8 mouse cellular contexts compared by ENCODE assay signal in genomic region chr5:44593522-44594218, GRCm38 (mm10).
DNase-seq lines count a peak whose midpoint lies in the region; ATAC-seq and TF ChIP-seq lines count a peak whose summit lies in the region.

No protein-coding gene starts in this region.

- no peaks in the 10 kb centered on the region for H3K27me3 ChIP-seq in midbrain, embryonic 13.5 days
- no peaks in the 10 kb centered on the region for H3K27me3 ChIP-seq in midbrain, embryonic 10.5 days (ENCODE audit: low read depth, poor library complexity, severe bottlenecking)
- no peaks in the 10 kb centered on the region for H3K27me3 ChIP-seq in kidney, postnatal 0 days (ENCODE audit: insufficient read depth, low read length)
- H3K27me3 ChIP-seq in limb, embryonic 15.5 days, result no peaks in the 10 kb centered on the region

- H3K9ac ChIP-seq in midbrain, embryonic 13.5 days (replicated peaks), result no peak overlapping the region
- H3K9ac ChIP-seq in kidney, postnatal 0 days (ENCODE audit: low read depth, low read length), result 0 out of 2 replicates have a peak overlapping the region, but pooled peaks have one; percentile 13
- no peak overlapping the region for H3K9ac ChIP-seq in limb, embryonic 15.5 days

- H3K9me3 ChIP-seq in midbrain, embryonic 13.5 days, result no peaks in the 10 kb centered on the region
- H3K9me3 ChIP-seq in midbrain, embryonic 10.5 days (replicated peaks), result no peaks in the 10 kb centered on the region
- H3K9me3 ChIP-seq in kidney, postnatal 0 days (replicated peaks; ENCODE audit: low read length), result no peaks in the 10 kb centered on the region
- no peaks in the 10 kb centered on the region for H3K9me3 ChIP-seq in limb, embryonic 15.5 days

- H3K27ac ChIP-seq in midbrain, embryonic 13.5 days, result peak overlapping the region; percentile 27
- no peak overlapping the region for H3K27ac ChIP-seq in midbrain, embryonic 10.5 days (replicated peaks)
- peak overlapping the region; percentile 73 for H3K27ac ChIP-seq in kidney, postnatal 0 days
- peak overlapping the region; percentile 83 for H3K27ac ChIP-seq in limb, embryonic 15.5 days

- no peak overlapping the region for H3K4me3 ChIP-seq in midbrain, embryonic 13.5 days (replicated peaks)
- no peak overlapping the region for H3K4me3 ChIP-seq in midbrain, embryonic 10.5 days
- H3K4me3 ChIP-seq in kidney, postnatal 0 days (replicated peaks; ENCODE audit: low read depth, low read length), result no peak overlapping the region
- no peak overlapping the region for H3K4me3 ChIP-seq in limb, embryonic 15.5 days

- no peaks in the 10 kb centered on the region for H3K36me3 ChIP-seq in midbrain, embryonic 13.5 days
- H3K36me3 ChIP-seq in midbrain, embryonic 10.5 days, result no peaks in the 10 kb centered on the region
- H3K36me3 ChIP-seq in kidney, postnatal 0 days (ENCODE audit: insufficient read depth, low read length), result no peaks in the 10 kb centered on the region
- no peaks in the 10 kb centered on the region for H3K36me3 ChIP-seq in limb, embryonic 15.5 days

- TF ChIP-seq CTCF in kidney, postnatal 0 days (IDR thresholded peaks at IDR 0.05; ENCODE audit: low read depth), result no peak

- no peak for ATAC-seq in cerebellum, adult (ENCODE audit: insufficient number of reproducible peaks, low FRiP score, low TSS enrichment)
- ATAC-seq in midbrain, embryonic 13.5 days, result no peak
- ATAC-seq in kidney, postnatal 0 days (replicated peaks; ENCODE audit: low FRiP score, low read depth), result no peak
- no peak for ATAC-seq in limb, embryonic 15.5 days (ENCODE audit: insufficient number of reproducible peaks, low FRiP score, low TSS enrichment, low read depth)

- peaks cover 5% of the 10 kb centered on the region; the same call in 1 of the 2 replicates for H3K4me1 ChIP-seq in midbrain, embryonic 13.5 days (replicated peaks)
- H3K4me1 ChIP-seq in midbrain, embryonic 10.5 days, result peaks cover 3% of the 10 kb centered on the region; the same call in 1 of the 2 replicates
- H3K4me1 ChIP-seq in kidney, postnatal 0 days (replicated peaks; ENCODE audit: insufficient read depth, low read length), result no peaks in the 10 kb centered on the region
- peaks cover 24% of the 10 kb centered on the region for H3K4me1 ChIP-seq in limb, embryonic 15.5 days

- DNase-seq in cerebellum, postnatal 10 days, result peak; percentile 59 to 61
- DNase-seq in midbrain, embryonic 10.5 days (ENCODE audit: low spot score), result no peak
- DNase-seq in kidney, postnatal 0 days (ENCODE audit: low spot score), result peak; percentile 43
- DNase-seq in testis, postnatal 10 days (ENCODE audit: low spot score), result peak; percentile 75
- DNase-seq in thymus, postnatal 10 days (ENCODE audit: low spot score in 2 of 2), result no peak

- whole genome bisulfite sequencing in midbrain, embryonic 13.5 days, result 80% methylated on average over 15 of the region's 15 CpGs
- 85% methylated on average over 15 of the region's 15 CpGs for WGBS in midbrain, embryonic 10.5 days
- WGBS in kidney, postnatal 0 days, result 54% methylated on average over 15 of the region's 15 CpGs
- 28% methylated on average over 15 of the region's 15 CpGs for WGBS in limb, embryonic 15.5 days

- no peak overlapping the region for H3K4me2 ChIP-seq in midbrain, embryonic 13.5 days (replicated peaks)
- H3K4me2 ChIP-seq in kidney, postnatal 0 days (ENCODE audit: low read length), result no peak overlapping the region
- peak overlapping the region; percentile 37 for H3K4me2 ChIP-seq in limb, embryonic 15.5 days

Comparison
In these comparisons a context has a peak if more than half of its experiments do, and no peak if none do; other contexts are left out.
1. DNase-seq: peak in cerebellum, postnatal 10 days (2 of 2), kidney, postnatal 0 days (single experiment) and testis, postnatal 10 days (single experiment); none in midbrain, embryonic 10.5 days (single experiment) and thymus, postnatal 10 days (0 of 2).